Mouse (Mus musculus) right cerebral cortex, postnatal 4 days (tissue): ENCODE measurements around the gene Dusp27.
A peak's percentile ranks its signal among the peaks of the same experiment; 100 is the strongest.

Source experiments
- DNase-seq: peaks from one replicate; pipeline ENCODE4 v3.0.0-alpha.2; 2022

Dusp27 gene

DNA sequence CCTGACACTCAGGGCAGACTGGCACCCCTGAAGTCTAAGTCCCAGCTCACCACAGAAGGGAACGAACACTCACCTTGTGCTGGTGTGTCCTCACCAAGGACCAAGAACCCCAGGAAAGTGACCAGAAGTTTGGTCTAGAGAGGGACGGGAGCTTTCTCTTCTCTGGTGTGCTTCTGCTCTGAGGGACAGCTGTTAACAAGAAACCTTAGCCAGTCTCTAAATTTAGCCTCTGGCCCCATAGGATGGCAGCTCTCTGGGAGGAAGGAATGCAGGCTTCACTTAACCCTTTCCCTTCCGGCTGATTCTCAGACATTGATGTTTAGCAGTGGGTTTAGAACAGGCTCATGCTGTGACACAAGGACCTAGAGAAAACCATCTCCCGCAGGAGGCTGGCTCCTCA lies at the start of gene Dusp27:
Gene Dusp27, minus strand, starts transcription at position 204 of the 400 bp plus-strand sequence.
- DNase-seq: no peak

DNA sequence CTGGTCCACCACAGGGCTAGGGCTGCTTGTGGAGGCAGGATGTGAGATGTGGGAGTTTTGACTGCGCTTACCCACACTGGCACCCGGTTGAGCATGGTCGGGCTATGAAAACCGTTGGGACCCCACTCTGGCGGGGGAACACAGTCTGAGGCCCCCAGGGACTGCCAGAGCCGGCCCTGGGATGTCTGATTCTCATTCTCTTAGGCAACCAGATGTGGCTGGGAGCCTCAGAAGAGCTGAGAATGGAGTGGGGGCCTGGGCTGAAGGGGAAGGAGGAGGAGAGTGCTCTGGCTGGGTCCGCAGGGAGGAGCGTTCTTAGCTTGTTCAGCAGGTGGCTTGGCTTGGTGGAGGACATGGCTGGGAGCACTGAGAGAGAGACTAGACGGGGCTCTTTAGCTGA lies 45.9 kb upstream of the Dusp27 start:
- no peak for DNase-seq

DNA sequence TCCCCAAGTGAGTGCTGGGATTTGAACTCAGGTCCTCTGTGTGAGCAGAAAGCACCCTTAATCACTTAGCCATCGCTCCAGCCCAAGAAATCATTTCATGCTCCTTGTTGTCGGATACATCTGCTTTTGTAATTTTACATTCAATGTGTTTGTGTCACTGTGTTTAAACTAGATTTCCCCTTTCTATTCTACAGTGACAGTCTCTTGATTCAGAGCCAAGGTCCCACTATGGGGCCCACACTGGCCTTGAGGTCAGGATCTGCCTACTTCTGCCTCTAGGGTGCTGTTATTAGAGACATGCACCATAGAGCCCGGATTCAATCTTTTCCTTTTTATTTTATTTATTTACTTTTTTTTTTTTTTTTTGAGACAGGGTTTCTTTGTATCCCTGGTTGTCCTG lies 45.3 kb upstream of the Dusp27 start:
- DNase-seq: no peak

DNA sequence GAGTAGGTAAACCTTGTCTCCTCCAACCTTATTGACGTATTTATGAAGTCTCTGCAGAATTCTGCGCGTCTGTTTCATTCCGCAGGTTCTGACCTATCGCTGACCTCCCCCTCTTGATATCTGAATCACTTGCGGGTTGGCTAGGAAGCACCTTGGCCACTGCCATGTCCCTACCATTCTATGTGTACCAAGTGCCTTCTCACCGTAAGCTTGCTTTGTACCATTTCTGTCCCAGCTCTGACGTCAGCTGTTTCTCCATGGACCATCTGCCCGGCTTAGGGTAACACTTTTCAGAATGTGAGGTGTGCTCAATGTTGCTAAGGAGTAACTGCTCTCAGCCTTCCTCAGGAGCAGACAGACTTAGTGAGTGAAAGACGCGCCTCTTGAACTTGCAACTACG lies 43.1 kb upstream of the Dusp27 start:
- DNase-seq: no peak

DNA sequence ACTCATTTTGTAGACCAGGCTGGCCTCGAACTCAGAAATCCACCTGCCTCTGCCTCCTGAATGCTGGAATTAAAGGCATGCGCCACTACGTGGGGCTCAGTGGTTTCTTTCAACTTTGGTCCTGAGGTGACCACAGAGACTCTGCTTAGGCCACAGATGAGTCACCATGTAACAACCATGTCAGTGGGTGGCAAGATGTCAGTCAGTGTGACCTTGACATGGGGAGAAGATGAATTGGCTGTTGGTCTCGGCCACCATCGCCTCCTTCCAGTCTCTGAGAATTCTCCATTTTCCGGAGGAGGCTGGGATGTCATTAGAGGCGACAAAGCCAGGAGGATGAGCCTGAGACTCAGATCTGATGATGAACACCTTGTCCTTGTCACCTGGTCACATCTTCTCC lies 42.0 kb upstream of the Dusp27 start:
- DNase-seq: no peak

DNA sequence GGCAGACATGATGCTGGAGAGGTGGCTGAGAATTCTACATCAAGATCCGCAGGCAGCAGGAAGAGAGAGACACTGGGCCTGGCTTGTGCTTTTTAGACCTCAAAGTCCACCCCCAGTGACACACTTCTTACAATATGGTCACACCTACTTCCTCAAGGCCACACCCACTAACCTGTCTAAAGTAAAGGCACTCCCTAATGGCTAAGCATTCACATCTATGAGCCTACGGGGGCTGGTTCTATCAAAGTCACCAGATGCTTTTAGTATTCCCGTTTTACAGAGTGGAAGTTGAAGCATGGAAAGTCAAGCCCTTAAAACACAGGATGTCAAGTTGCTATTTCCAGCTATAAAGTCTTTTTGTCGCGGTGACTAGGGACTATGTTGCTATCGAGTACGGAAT lies 40.3 kb upstream of the Dusp27 start:
- no peak for DNase-seq

DNA sequence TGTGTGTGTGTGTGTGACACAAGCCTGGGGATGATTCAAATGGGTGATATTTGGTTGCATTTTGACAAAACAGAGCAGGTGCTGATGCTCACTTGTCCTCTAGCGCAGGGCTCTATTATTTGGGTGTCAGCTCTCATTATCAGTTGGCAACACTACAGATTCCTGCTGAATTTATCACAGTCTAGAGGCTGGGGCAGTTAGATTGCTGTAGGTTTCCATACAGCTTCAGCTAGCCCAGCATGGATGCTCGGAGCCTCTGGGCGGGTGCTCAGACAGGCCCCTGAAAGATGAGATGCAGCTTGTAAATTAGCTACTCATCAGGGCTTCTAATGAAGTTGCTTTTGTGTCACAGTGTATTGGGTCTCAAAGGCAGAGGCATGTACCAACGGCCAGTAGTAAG lies 39.7 kb upstream of the Dusp27 start:
- no peak for DNase-seq

DNA sequence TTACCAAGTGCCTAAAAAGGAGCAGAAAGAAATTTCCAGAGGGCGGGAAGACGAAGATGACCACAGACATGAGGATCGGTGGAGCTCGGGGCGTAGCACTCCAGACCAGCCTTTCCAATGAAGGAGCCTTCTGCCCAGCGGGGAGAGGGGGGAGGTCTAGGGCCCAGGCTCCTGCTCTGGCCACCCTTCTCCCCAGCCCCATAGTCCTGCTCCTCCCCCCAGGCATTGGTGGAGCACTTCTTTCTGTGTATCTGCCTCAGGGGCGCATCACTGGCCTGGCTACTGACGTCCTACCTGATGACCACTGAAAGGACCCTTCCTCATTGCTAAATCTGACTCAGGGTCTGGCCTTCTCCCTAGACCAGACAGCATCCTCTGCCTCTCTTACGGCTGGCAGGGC lies 37.4 kb upstream of the Dusp27 start:
- DNase-seq: no peak

DNA sequence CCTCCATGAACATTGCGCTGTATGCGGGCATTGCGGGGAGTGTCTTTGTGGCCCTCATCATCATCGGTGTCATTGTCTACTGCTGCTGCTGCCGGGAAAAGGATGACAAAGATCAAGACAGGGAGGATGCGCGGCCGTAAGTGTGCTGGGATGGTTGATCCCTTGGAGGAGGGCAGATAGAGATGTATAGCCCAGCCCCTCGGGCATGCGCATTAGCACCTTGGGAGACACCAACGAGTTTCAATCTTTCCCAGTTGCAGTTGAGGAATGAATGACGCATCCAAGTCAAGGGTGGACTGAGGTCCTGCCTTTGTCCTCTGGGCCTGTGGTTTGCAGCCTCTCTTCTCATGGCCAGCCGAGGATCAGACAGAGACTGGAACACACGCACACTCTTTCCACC lies 36.9 kb upstream of the Dusp27 start:
- DNase-seq: no peak

DNA sequence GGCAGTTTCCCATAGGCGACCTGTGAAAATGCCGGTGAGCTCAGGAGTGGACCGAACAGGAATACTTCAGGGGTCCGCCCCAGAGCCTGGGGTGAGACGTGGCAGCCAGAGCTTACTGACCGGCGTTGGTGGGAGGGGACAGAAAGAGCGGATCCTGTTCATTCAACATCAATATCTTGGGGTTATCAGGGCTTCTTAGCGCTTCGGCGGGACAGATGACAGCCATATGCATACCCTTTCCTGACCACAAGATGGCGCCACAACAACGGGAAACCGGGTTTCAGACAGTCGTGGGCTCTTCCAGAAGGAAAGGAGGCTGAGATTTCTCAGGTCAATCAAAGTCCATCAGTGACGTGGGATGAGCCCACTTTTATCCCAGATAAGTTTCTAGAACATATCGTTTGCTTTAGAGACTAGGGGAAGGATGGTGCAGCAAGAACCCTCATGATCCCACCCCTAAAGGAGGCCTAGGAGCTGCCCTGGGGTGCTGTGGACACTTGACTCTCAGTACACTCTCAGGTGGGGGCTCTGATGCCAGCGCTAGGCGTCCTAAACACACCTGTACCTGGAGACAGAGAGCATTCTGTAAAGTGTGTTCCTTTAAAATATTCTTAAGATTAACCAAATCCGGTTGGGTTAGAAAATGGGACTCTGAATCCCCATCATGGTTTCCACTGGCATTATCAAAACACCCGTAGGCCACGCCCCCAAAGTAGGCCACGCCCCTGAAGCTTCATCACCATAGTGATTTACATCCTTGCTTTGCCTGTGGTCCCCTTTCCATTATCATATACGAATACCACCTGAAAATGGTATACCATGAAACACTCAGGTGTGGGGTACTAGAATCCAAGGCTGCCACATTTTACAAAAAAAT lies 33.1 kb upstream of the Dusp27 start:
- peak; percentile 88 for DNase-seq

DNA sequence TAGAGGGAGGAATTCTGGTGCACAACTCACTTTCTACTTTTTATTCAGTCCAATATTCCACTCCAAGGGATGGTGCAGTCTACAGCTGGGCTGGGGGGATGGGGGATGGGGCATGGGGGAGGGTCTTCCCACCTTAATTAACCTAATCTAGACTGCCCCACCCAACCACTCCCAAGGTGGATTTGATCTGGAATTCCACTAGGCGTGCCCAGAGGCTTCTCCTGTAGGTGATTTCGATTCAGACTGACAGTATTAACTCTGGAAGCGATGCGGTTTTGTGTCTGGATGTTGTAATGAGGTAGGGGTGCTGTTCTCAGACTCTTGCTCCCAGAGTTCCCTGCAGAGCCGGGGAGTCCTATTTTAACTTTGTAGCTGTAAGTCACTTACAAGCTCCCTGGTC lies 32.4 kb upstream of the Dusp27 start:
- DNase-seq: no peak

DNA sequence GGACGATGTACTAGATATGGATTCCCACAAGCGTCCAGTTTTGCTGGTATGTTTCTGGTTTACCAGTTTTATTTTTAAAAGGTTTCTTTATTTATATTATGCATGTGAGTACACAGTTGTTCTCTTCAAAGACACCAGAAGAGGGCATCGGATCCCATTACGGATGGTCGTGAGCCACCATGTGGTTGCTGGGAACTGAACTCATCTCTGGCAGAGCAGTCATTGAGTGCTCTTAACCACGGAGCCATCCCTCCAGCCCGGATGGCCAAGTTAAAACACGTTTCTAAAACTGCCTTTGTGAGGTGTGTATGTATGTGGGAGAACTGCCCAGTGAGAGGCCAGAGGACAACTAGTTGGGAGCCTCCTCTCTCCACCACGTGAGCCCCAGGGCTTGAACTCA lies 30.9 kb upstream of the Dusp27 start:
- DNase-seq: no peak

DNA sequence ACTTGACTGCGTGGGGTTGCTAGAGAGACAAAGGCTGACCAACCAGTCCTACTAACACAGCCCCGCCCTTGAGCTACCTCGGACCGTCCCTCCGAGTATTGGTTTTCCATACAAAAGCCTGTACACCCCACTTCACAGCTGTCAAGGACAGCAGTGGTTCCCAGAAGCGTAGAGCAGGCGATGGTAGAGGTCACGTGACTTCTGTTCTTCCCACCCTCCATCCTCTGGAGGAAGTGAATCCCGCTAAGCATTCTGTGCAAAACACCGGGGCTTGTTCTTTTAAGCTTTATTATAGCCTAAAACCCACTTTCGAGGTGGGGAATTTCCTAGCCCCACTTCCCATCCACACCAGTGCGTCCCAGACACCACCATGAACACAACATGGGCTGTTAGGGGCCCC lies 30.0 kb upstream of the Dusp27 start:
- no peak for DNase-seq

DNA sequence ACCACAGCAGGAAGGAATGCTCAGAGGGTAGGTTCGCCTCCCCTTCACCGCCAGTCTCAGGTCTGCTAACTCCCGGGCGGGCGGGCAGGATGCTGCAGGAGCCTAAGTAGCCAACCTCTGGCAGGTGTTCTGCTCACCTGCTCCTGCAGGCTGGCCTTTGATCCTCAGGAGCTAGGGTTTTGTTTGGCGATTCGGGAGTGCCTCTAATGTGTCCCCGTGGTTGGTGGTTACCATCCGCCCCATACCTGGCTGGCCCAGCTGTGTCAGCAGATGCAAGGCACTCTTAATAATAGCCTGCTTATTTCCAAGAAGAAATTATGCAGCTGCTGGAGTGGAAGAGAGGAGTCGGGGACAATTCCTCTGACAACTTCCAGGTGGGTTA lies 27.4 kb upstream of the Dusp27 start:
- DNase-seq: no peak

DNA sequence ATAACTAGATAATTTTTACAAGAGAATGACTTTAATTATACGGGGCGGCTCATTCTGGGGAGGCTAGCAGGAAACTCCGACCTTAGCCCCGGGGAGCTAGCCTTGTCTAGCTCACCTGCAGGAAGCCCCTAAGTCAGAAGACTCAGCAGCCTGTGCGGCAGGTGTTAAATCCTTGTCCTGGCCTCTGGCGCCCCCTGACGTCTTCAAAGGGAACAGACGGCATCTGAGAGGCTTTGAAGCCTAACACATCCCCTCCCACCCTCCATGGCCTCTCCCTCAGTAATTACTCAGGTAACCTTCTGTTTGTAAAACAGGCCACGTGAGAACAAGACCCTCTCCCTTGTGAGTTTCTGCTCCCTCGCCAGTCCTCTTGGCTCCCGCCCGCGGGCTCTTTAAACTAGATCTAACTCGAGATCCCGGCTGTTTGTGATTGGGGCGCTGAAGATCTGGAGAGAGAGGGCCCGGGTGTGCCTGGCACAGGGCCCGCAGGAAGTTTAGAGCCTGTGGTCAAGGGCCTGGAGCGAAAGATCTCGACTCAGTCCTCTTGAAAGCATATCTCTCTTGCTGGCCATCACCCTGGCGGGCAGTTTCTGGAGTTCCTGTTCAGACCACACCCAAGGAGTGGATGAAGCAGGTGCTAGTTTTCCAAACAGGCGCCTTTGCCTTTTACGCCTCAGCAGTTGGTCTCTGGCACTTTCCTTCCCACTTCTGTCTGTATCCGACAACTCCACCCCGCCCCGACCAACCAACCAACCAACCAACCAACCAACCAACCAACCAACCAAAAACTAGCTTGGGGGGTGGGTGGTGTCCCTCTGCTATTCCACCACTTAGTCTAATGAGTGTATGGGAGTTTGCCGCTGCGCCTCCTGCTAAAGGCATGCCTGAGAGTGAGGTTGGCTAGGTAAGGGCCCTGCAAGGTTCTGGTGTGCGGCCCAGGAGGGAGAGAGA lies 26.7 kb upstream of the Dusp27 start:
- peak; percentile 83 for DNase-seq

DNA sequence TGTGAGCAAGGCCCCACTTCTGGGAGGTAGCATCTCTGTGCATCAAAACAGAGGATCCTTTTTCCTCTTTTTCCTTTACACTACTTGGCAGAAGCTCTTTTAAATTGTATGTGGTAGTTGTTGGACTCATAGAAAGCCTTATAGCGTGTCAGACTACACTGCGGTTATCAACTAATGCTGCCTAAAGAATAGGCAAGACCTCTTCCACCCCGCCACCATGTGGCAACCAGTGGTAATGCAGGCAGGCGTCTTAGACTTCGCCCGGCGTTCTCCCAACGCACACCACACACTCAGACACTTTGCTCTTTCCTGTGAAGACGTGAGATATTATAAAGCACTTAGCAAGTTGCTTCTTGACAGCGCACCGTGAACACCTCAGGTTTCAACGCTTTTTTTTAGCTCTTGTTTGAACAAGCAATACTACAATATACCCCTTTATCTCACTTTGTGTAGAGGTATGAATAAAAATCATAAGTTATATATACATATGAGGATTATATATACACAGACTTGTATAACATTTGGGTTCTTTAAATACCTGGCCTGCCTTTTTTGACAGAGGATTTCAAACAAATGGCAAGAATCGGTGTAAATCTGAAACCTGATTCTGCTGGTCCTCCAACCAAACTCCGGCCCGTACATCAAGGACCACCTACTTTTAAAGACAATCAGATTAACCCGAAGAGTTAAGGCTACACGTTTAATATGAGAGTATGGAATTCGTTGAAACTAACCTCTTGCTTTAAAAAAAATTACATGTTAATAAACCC lies 25.8 kb upstream of the Dusp27 start:
- DNase-seq: peak; percentile 98

DNA sequence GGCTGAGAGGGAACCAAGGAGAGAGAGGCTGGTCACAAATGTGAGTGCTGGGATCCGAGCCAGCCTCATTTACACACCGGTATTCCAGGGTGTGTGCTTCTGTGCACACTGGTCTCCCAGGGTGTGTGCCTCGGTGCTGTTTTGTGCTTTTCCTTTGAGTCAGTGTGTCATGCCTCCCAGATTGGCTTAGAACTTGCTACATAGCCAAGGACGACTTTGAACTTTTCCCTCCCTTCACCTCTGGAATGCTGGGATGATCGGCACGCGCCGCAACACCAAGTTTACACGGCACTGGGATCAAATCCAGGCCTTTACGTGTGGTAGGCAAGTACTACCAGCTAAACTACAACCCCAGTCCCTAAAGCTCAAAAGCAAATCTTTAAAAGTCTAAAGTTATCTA lies 24.3 kb upstream of the Dusp27 start:
- DNase-seq: no peak

DNA sequence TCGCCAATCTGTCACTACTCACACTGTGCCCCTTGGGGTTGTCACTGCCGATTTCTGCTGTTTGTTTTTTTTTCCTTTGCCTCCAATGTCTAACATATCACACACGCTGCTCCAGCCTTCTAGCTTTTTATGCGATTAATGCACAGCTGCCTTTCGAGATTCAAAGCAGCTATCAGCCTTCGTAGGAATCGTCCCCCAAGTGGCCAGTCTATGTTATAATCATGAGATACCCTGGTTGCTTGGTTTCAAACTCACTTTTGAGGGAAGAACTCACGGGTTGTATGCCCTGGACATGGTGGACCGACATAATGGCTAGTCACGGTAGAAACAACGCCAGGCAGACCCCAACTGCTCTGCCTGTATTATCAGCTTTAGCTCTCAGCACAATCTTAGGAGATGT lies 23.6 kb upstream of the Dusp27 start:
- DNase-seq: no peak

DNA sequence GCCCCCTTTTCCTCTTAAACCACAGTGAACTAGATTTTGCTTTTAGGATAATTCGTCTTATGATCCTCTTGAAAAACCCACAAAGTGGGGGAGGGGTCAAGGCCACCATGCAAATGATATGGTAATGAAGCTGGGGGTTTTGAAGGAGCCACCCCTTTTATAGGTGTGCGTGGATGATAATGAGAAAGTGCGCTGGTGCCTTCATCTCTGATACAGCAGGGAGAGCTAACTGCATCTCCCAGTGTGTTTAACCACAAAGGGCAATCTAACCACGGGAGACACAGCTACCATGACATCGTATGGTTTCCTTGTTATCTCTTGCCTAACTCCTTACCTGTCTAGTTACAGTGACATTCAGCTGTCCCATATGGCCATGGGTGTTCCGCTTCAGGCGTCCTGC lies 22.3 kb upstream of the Dusp27 start:
- no peak for DNase-seq

DNA sequence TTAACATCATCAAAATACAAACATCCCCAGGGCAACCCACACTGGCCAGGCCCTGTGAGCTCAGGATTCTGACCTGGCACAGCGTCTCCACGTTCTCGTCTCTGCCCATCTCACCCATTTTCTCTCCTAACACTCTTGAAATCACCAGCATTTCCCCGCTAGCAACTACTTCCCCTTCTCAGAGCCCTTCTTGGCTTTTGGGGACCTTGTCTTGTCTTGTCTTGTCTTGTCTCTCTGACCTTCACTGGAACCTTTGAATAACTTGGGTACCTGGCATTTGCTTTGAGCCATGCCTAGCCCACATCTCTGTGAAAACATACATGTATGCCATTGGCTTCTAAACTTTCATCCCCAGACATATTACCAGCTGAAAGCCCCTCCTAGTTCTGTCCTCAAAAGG lies 21.7 kb upstream of the Dusp27 start:
- DNase-seq: no peak

DNA sequence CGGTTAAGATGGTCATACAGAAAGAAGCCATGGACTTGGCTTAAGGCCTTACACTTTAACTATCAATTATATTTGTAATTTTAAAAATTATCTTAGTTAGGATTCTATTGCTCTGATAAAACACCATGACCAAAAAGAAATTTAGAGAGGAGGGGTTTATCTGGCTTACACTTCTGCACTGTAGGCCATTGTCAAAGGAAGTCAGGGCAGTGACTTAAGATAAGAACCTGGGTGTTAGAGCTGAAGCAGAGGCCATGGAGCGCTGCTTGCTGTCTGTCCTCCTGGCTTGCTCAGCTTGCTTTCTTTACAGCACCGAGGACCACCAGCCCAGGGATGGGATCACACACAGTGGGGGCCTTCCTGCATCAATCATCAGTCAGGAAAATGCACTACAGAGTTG lies 19.9 kb upstream of the Dusp27 start:
- DNase-seq: no peak

DNA sequence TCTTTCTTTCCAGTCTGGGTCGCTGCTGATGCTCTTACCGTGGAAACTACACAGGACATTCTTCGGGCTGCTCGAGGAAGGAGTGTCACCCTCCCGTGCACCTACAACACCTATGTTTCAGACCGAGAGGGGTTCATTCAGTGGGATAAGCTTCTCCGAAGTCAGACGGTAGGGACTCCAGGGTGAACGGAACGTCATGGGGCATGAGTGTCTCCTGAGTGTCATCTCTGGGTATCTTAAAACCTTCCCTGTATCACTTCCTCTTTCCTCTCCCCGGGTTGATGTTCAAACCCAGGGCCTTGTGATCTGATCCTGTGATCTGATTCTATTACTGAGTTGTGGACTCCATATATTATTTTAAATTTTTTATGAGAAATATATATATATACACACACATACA lies 18.9 kb upstream of the Dusp27 start:
- DNase-seq: no peak

DNA sequence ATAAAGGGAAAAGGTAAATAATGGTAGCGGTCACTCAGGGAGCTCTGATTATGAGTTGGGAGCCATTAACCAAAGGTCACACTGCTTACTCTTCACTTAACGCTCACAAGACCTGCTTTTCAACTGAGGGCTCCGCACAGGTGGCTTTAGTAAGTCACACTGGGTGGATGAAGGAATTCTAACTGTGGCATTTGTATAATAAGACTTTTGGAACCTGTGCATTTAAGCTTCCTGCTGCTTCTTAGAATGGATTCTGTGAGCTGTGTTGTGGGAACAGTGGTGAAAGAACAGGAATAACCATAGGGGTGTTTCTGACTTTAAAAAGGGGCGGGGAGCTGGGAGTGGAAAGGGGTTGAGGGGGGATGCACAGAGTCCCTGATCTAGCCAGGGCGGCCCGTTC lies 14.6 kb upstream of the Dusp27 start:
- no peak for DNase-seq
